Mouse (Mus musculus) G1E (cell line): ENCODE data around the gene Vkorc1. TPM values are rescaled to one million over a fixed set of nuclear protein-coding genes. Genes with fewer than 3 reads are reported as not detected.

Experiments used
- ATAC-seq: 2 replicates; pipeline ENCODE4 v1.8.0; 2016; ENCODE audit warnings: mild to moderate bottlenecking; ENCODE audit not compliant: insufficient number of reproducible peaks, poor library complexity, low FRiP score, severe bottlenecking; ENCODE audit errors: extremely low read depth
- DNase-seq: peaks from one replicate; pipeline ENCODE4 v3.0.0; 2012; ENCODE audit warnings: low spot score
- H3K27me3 ChIP-seq: 2 replicates; pipeline ENCODE4 v1.6.1; 2012; ENCODE audit warnings: mild to moderate bottlenecking, low read length, inconsistent platforms; ENCODE audit not compliant: insufficient read depth
- H3K36me3 ChIP-seq: replicated peaks from 2 replicates; pipeline ENCODE3; 2012; ENCODE audit warnings: mild to moderate bottlenecking, inconsistent platforms
- H3K4me1 ChIP-seq: 2 replicates; pipeline ENCODE4 v1.6.1; 2012; ENCODE audit warnings: low read depth, low read length, inconsistent platforms, mixed read lengths; ENCODE audit not compliant: insufficient read depth
- H3K4me3 ChIP-seq: 2 replicates; pipeline ENCODE4 v1.5.1; 2012; ENCODE audit warnings: low read depth, mild to moderate bottlenecking, inconsistent platforms, low read length, moderate library complexity, mixed read lengths
- H3K9me3 ChIP-seq: replicated peaks from 2 replicates; pipeline ENCODE4 v1.6.1; 2012; ENCODE audit warnings: inconsistent platforms
- CTCF ChIP-seq: IDR thresholded peaks from 2 replicates; pipeline ENCODE4 v1.5.1; 2012; ENCODE audit warnings: low read depth, low read length, inconsistent platforms, mixed read lengths
- GATA1 ChIP-seq: IDR thresholded peaks from 2 replicates; pipeline ENCODE4 v1.6.1; 2012; ENCODE audit warnings: borderline replicate concordance, low read length, inconsistent platforms, mixed read lengths
- GATA2 ChIP-seq: IDR thresholded peaks from 2 replicates; pipeline ENCODE4 v1.6.1; 2012; ENCODE audit warnings: low read depth, low read length, inconsistent platforms, borderline replicate concordance
- POLR2AphosphoS5 ChIP-seq: IDR thresholded peaks from 2 replicates; pipeline ENCODE4 v1.6.1; 2012; ENCODE audit warnings: low read depth, low read length, inconsistent platforms; ENCODE audit not compliant: insufficient replicate concordance
- TAL1 ChIP-seq: conservative IDR thresholded peaks from 2 replicates; pipeline ENCODE4 v1.6.1; 2012; ENCODE audit warnings: low read depth, low read length, inconsistent platforms, mixed read lengths
- polyA plus RNA-seq: library from polyadenylated mRNA; stranded (reverse); fragments of >175 nt; gene quantifications from 2 replicates; pipeline ENCODE4 v1.2.3, GENCODE M21; 2012
- total RNA-seq, 2 experiments: library from RNA; stranded (forward) in 1 of 2; stranded (reverse) in 1 of 2; fragments of 200-1000 nt in 1 of 2; fragments of >200 nt in 1 of 2; fragmentation: Nextera tagmentation in 1 of 2; gene quantifications; 2 replicates each; pipeline ENCODE4 v1.2.3; 2014 to 2017

Vkorc1 gene
- total and polyA plus RNA-seq, 3 experiments, result 11.0 to 68.8 (median 12.6) TPM

DNA sequence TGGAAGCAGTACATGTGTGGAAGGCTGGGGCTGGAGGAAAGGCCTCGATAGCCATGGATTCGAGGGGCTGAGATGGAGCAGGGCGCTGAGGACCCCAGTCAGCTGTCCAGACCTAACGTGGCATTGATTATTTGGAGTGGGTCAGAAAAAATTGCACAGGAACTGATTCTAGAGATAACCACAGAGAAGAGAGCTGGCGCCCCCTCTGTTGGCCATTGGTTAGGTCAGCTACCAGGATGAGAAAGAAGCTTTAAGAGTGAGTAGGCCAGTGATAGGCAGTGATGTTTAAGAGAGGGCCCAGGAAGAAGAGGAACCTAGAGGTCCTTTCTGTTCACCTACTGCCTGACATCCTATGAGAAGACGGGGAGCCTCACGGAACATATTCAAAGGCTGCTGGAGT, 23.9 kb upstream of the Vkorc1 start:
- peaks cover 23% of the 10 kb centered on the region for H3K4me1 ChIP-seq
- H3K36me3 ChIP-seq, result peaks cover 94% of the 10 kb centered on the region
- no peak overlapping the region for H3K4me3 ChIP-seq
- no peaks in the 10 kb centered on the region for H3K27me3 ChIP-seq
- no peaks in the 10 kb centered on the region for H3K9me3 ChIP-seq
- no peak for TF ChIP-seq CTCF
- TF ChIP-seq GATA1, result no peak
- no peak for TF ChIP-seq TAL1
- TF ChIP-seq POLR2AphosphoS5, result no peak
- TF ChIP-seq GATA2, result no peak
- ATAC-seq (no peak), DNase-seq (no peak)

DNA sequence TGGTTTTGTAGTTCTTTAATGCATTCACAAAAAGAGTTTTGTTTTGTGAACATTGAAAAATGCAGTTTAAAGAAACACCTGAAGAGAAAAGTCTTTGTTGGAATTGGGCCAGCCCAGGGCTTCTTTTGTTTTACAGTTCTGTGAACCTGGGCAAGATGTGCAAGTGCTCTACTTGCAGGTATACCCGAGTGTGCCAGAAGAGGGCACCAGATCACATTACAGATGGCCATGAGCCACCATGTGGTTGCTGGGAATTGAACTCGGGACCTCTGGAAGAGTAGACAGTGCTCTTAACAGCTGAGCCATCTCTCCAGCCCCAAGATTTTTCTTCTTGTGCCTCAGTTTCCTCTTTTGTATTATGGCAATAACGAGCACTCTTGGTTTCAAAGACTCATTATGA, 22.8 kb upstream of the Vkorc1 start:
- TF ChIP-seq GATA1, result no peak
- TF ChIP-seq POLR2AphosphoS5, result no peak
- TF ChIP-seq GATA2, result no peak
- TF ChIP-seq CTCF, result peak; percentile 42; the same call in 1 of the 2 replicates
- TF ChIP-seq TAL1, result no peak
- Histone ChIP-seq H3K27me3 (no peaks in the 10 kb centered on the region), H3K4me1 (peaks cover 27% of the 10 kb centered on the region), H3K36me3 (peaks cover 84% of the 10 kb centered on the region), H3K9me3 (no peaks in the 10 kb centered on the region), H3K4me3 (no peak overlapping the region)
- no peak for ATAC-seq
- DNase-seq, result no peak

DNA sequence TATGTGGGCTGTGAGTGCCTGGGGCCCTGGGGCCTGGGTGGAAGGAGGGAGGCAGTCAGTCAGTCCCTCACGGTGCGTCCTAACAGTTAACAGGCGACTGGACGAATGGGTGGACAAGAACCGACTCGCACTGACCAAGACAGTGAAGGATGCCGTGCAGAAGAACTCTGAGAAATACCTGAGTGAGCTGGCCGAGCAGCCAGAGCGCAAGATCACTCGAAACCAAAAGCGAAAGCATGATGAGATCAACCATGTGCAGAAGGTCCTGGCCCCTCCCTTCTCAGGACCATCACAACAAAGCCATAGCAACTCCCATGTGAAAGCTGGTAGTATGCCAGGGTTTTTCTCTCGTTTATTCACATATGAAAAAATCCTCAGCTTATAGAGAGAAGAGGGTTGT, 19.9 kb upstream of the Vkorc1 start:
- peaks cover 24% of the 10 kb centered on the region for H3K4me1 ChIP-seq
- H3K9me3 ChIP-seq, result no peaks in the 10 kb centered on the region
- no peak overlapping the region for H3K4me3 ChIP-seq
- peaks cover 63% of the 10 kb centered on the region for H3K36me3 ChIP-seq
- ATAC-seq, result no peak
- no peak for TF ChIP-seq CTCF
- no peak for TF ChIP-seq GATA1
- TF ChIP-seq GATA2, result no peak
- TF ChIP-seq TAL1, result no peak
- no peak for TF ChIP-seq POLR2AphosphoS5
- no peaks in the 10 kb centered on the region for H3K27me3 ChIP-seq
- no peak for DNase-seq

DNA sequence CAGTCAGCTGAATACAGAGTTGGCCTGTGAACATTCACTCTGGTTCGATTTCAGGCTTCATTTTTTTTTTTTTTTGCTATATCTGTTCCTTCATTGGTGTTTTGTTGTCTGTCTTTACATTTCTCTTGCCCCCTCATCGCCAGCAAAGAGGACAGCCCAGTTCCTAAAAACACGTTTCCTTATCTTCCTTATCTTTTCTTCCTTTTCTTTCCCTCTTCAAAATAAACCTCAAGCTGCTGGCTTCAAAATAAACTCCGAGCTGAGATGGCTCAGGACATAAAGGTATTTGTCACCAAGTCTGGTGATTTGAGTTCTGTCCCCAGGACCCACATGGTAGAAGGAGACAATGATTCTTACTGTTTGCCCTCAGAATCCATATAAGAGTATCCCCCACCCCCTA, 17.5 kb upstream of the Vkorc1 start:
- no peaks in the 10 kb centered on the region for H3K27me3 ChIP-seq
- no peaks in the 10 kb centered on the region for H3K9me3 ChIP-seq
- peaks cover 63% of the 10 kb centered on the region for H3K36me3 ChIP-seq
- H3K4me3 ChIP-seq, result peak overlapping the region; percentile 87
- DNase-seq, result no peak
- no peak for ATAC-seq
- TF ChIP-seq GATA1 (no peak), POLR2AphosphoS5 (no peak), CTCF (no peak), GATA2 (no peak), TAL1 (no peak)
- peaks cover 23% of the 10 kb centered on the region for H3K4me1 ChIP-seq

DNA sequence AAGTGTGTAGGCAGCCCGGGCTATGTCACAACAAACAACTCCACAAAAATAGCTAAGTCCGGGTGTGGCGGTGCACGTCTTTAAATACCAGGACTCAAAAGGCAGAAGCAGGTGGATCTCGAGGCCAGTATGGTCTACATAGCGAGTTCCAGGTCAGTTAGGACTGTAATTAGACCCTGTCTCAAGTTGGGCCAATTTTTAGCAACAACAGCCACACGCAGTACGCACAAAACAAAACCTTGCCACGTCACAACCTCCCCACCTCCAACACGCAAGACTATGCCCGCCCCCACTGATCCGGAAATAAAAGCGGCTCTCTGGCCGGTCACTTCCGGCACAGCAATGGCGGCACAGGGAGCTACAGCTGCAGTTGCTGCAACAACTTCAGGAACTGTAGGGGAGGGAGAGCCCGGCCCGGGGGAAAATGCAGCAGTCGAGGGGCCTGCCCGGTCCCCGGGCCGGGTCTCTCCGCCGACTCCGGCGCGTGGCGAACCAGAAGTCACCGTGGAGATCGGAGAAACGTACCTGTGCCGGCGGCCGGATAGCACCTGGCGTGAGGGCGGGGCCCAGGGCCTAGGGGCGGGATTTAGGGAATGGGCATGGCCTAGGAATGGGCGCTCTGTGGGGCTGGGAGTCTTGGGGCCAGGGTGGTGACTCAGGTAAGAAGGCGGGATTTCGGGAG, 16.9 kb upstream of the Vkorc1 start, which contains the start of gene Kat8:
Kat8 (plus strand) TSS at position 327 of the 682 bp plus-strand sequence.
- DNase-seq, result peak; percentile 83
- Histone ChIP-seq H3K4me3 (peak within 1 kb of the TSS; percentile 87), H3K36me3 (peaks cover 63% of the 10 kb centered on the region), H3K27me3 (no peaks in the 10 kb centered on the region), H3K9me3 (no peaks in the 10 kb centered on the region), H3K4me1 (peaks cover 21% of the 10 kb centered on the region)
- ATAC-seq, result peak; percentile 86
- no peak for TF ChIP-seq GATA1
- TF ChIP-seq GATA2, result no peak
- TF ChIP-seq POLR2AphosphoS5, result no peak
- TF ChIP-seq TAL1, result no peak
- TF ChIP-seq CTCF, result no peak

DNA sequence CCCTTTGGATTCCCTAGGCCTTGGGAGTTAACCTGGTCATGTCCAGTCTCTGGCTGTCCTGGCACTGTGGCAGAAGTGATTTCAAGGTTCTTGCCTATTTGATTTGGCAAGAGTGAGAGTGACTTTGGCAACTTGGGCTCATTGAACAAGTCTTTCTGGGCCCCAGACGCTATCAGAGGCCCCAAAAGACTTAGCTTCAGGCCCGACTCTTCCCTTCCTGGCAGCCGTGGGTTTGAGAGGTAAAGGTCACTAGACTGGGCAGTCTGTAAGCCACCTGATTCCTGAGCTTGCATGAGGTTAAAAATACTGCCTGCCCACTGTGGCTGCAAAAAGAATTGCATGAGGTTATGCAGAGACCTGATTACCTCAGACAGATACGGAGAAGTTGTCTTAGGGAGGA, 13.2 kb upstream of the Vkorc1 start:
- Histone ChIP-seq H3K27me3 (no peaks in the 10 kb centered on the region), H3K4me1 (peaks cover 41% of the 10 kb centered on the region), H3K4me3 (no peak overlapping the region), H3K9me3 (no peaks in the 10 kb centered on the region), H3K36me3 (peaks cover 62% of the 10 kb centered on the region)
- no peak for TF ChIP-seq GATA2
- TF ChIP-seq CTCF, result no peak
- TF ChIP-seq GATA1, result no peak
- TF ChIP-seq TAL1, result no peak
- no peak for TF ChIP-seq POLR2AphosphoS5
- DNase-seq (no peak), ATAC-seq (no peak)
